Mouse (Mus musculus) cortical plate, adult 2 months (tissue): ENCODE results near the gene Alkbh6.

ENCODE experiments used
- CTCF ChIP-seq: fragments of 200-500 bp; IDR thresholded peaks from 2 replicates; pipeline ENCODE4 v1.5.1; 2011; ENCODE audit warnings: mild to moderate bottlenecking, control low read depth, low read length; ENCODE audit not compliant: insufficient read depth; ENCODE audit errors: extremely low read depth
- POLR2A ChIP-seq: fragments of 200-500 bp; IDR thresholded peaks from 2 replicates; pipeline ENCODE4 v1.6.1; 2011; ENCODE audit warnings: mild to moderate bottlenecking, low read length, control low read depth; ENCODE audit not compliant: insufficient read depth; ENCODE audit errors: extremely low read depth

- TF ChIP-seq CTCF (peak; percentile 48; the same call in 1 of the 2 replicates), POLR2A (no peak)
Observed at GRCm38 (mm10) chr7:30325364-30325763, 16.8 kb downstream of the Alkbh6 start.
